8 mouse cellular contexts compared by ENCODE assay signal in genomic region chr2:130906584-130907315, GRCm38 (mm10). TPM values are rescaled to one million over a fixed set of nuclear protein-coding genes. Genes with fewer than 3 reads are reported as not detected.
DNase-seq lines count a peak whose midpoint lies in the region; ATAC-seq and TF ChIP-seq lines count a peak whose summit lies in the region.

No protein-coding gene starts in this region.

- peaks cover 36% of the 10 kb centered on the region for H3K79me2 ChIP-seq in myocyte (ENCODE audit: control insufficient read depth, insufficient read depth)

- H3K27me3 ChIP-seq in kidney, embryonic 14.5 days (ENCODE audit: control insufficient read depth, insufficient read depth, low read length) = no peaks in the 10 kb centered on the region
- H3K27me3 ChIP-seq in embryonic facial prominence, embryonic 11.5 days (ENCODE audit: control insufficient read depth, insufficient read depth, low read length) = no peaks in the 10 kb centered on the region
- no peaks in the 10 kb centered on the region for H3K27me3 ChIP-seq in heart, embryonic 15.5 days
- H3K27me3 ChIP-seq in limb, embryonic 12.5 days = no peaks in the 10 kb centered on the region
- H3K27me3 ChIP-seq in myocyte (ENCODE audit: control insufficient read depth, insufficient read depth, insufficient read length) = no peaks in the 10 kb centered on the region

- no peak for DNase-seq in kidney, postnatal 4 days
- peak; percentile 21 for DNase-seq in ES-CJ7 (ENCODE audit: low read depth, low spot score)
- DNase-seq in embryonic facial prominence, embryonic 11.5 days (ENCODE audit: low spot score) = peak; percentile 6
- DNase-seq in urinary bladder, postnatal 14 days (ENCODE audit: low spot score) = no peak

- peaks cover 10% of the 10 kb centered on the region for H3K4me1 ChIP-seq in kidney, embryonic 14.5 days (ENCODE audit: control insufficient read depth, insufficient read depth, low read length)
- no peaks in the 10 kb centered on the region for H3K4me1 ChIP-seq in embryonic facial prominence, embryonic 11.5 days (ENCODE audit: control insufficient read depth, insufficient read depth, low read length)
- peaks cover 16% of the 10 kb centered on the region for H3K4me1 ChIP-seq in heart, embryonic 15.5 days (replicated peaks)
- peaks cover 21% of the 10 kb centered on the region for H3K4me1 ChIP-seq in limb, embryonic 12.5 days (replicated peaks)

- H3K27ac ChIP-seq in kidney, embryonic 14.5 days (ENCODE audit: low read depth, low read length) = 0 out of 2 replicates have a peak overlapping the region, but pooled peaks have one; percentile 6
- peak overlapping the region; percentile 35; the same call in 1 of the 2 replicates for H3K27ac ChIP-seq in embryonic facial prominence, embryonic 11.5 days (replicated peaks; ENCODE audit: low read depth, low read length)
- peak overlapping the region; percentile 83 for H3K27ac ChIP-seq in heart, embryonic 15.5 days
- peak overlapping the region; percentile 60 for H3K27ac ChIP-seq in limb, embryonic 12.5 days

- H3K9me3 ChIP-seq in kidney, embryonic 14.5 days (ENCODE audit: control insufficient read depth, low read length) = no peaks in the 10 kb centered on the region
- H3K9me3 ChIP-seq in embryonic facial prominence, embryonic 11.5 days (replicated peaks; ENCODE audit: control insufficient read depth, low read length) = no peaks in the 10 kb centered on the region
- H3K9me3 ChIP-seq in heart, embryonic 15.5 days (replicated peaks) = no peaks in the 10 kb centered on the region
- H3K9me3 ChIP-seq in limb, embryonic 12.5 days = no peaks in the 10 kb centered on the region

- H3K4me3 ChIP-seq in kidney, embryonic 14.5 days (ENCODE audit: low read length) = peak overlapping the region; percentile 100
- H3K4me3 ChIP-seq in embryonic facial prominence, embryonic 11.5 days (ENCODE audit: low read depth, low read length) = peak overlapping the region; percentile 99
- H3K4me3 ChIP-seq in heart, embryonic 15.5 days = peak overlapping the region; percentile 100
- peak overlapping the region; percentile 100 for H3K4me3 ChIP-seq in limb, embryonic 12.5 days (replicated peaks)
- H3K4me3 ChIP-seq in myocyte = peak overlapping the region; percentile 67

- 1% methylated on average over 40 of the region's 58 CpGs for WGBS in kidney, embryonic 14.5 days
- under 1% methylated on average over 50 of the region's 58 CpGs for WGBS in embryonic facial prominence, embryonic 11.5 days
- WGBS in heart, embryonic 15.5 days = under 1% methylated on average over 49 of the region's 58 CpGs
- WGBS in limb, embryonic 12.5 days = under 1% methylated on average over 49 of the region's 58 CpGs

- peak overlapping the region; percentile 83 for H3K4me2 ChIP-seq in kidney, embryonic 14.5 days (replicated peaks; ENCODE audit: low read depth, low read length)
- H3K4me2 ChIP-seq in embryonic facial prominence, embryonic 11.5 days (ENCODE audit: low read depth, low read length) = peak overlapping the region; percentile 92
- peak overlapping the region; percentile 90 for H3K4me2 ChIP-seq in heart, embryonic 15.5 days
- H3K4me2 ChIP-seq in limb, embryonic 12.5 days = peak overlapping the region; percentile 91
- peak overlapping the region; percentile 86 for H3K4me2 ChIP-seq in myocyte (ENCODE audit: low read depth)

- peak overlapping the region; percentile 96 for H3ac ChIP-seq in myocyte (ENCODE audit: control insufficient read depth, insufficient read length)

- H3K9ac ChIP-seq in kidney, embryonic 14.5 days (ENCODE audit: low read depth, low read length) = peak overlapping the region; percentile 88
- H3K9ac ChIP-seq in embryonic facial prominence, embryonic 11.5 days (replicated peaks; ENCODE audit: low read length) = peak overlapping the region; percentile 88
- H3K9ac ChIP-seq in heart, embryonic 15.5 days = peak overlapping the region; percentile 97
- peak overlapping the region; percentile 93 for H3K9ac ChIP-seq in limb, embryonic 12.5 days (replicated peaks)

- ATAC-seq in kidney, embryonic 14.5 days (ENCODE audit: low FRiP score, low TSS enrichment) = peak; percentile 47; the same call in 1 of the 2 replicates
- ATAC-seq in embryonic facial prominence, embryonic 11.5 days (replicated peaks; ENCODE audit: insufficient number of reproducible peaks, low FRiP score, low TSS enrichment, low read depth) = peak; percentile 48; the same call in 1 of the 2 replicates
- ATAC-seq in heart, embryonic 15.5 days (replicated peaks; ENCODE audit: insufficient number of reproducible peaks, insufficient read depth, low FRiP score, low read depth) = peak; percentile 23
- peak; percentile 49; the same call in 1 of the 2 replicates for ATAC-seq in limb, embryonic 12.5 days (ENCODE audit: insufficient number of reproducible peaks, insufficient read depth, low FRiP score, low TSS enrichment, low read depth)

- TF ChIP-seq POLR2A in myocyte (IDR thresholded peaks at IDR 0.05; ENCODE audit: insufficient read length, low read depth) = no peak

- H3K36me3 ChIP-seq in kidney, embryonic 14.5 days (ENCODE audit: control insufficient read depth, insufficient read depth, low read length) = 0 out of 2 replicates have a peak, but pooled peaks cover 4% of the 10 kb centered on the region
- no peaks in the 10 kb centered on the region for H3K36me3 ChIP-seq in embryonic facial prominence, embryonic 11.5 days (replicated peaks; ENCODE audit: control insufficient read depth, insufficient read depth, low read depth, low read length)
- H3K36me3 ChIP-seq in heart, embryonic 15.5 days = no peaks in the 10 kb centered on the region
- no peaks in the 10 kb centered on the region; the same call in 1 of the 2 replicates for H3K36me3 ChIP-seq in limb, embryonic 12.5 days
- no peaks in the 10 kb centered on the region for H3K36me3 ChIP-seq in myocyte (ENCODE audit: control insufficient read depth, insufficient read depth)

TF ChIP-seq in myocyte, 11 proteins besides CTCF, POLR2A, EP300 and RAD21:
- TF ChIP-seq CEBPB (IDR thresholded peaks at IDR 0.05; ENCODE audit: insufficient read depth, poor library complexity, severe bottlenecking) (no peak), TCF12 (IDR thresholded peaks at IDR 0.05; ENCODE audit: insufficient read depth, poor library complexity, severe bottlenecking) (no peak), MYOD1 (IDR thresholded peaks at IDR 0.05; ENCODE audit: control insufficient read depth in 1 of 3, insufficient read length in 2 of 3, low read depth in 2 of 3) (peak in 1 of 3 experiments; percentile 35), MYOG (IDR thresholded peaks at IDR 0.05; ENCODE audit: control insufficient read depth in 1 of 3, insufficient read depth in 1 of 3, insufficient read length in 2 of 3, low read depth in 2 of 3) (peak in 1 of 3 experiments; percentile 21), E2F4 (IDR thresholded peaks at IDR 0.05; ENCODE audit: insufficient read depth) (no peak), USF1 (IDR thresholded peaks at IDR 0.05; ENCODE audit: low read depth) (no peak), REST (IDR thresholded peaks at IDR 0.05; ENCODE audit: insufficient read depth, insufficient read length) (no peak), SRF (IDR thresholded peaks at IDR 0.05; ENCODE audit: control insufficient read depth, insufficient read length, low read depth) (no peak), TCF3 (IDR thresholded peaks at IDR 0.05; ENCODE audit: insufficient read length, low read depth) (no peak), MAX (IDR thresholded peaks at IDR 0.05; ENCODE audit: low read depth) (no peak)
TF ChIP-seq in myocyte: peak in this region for 2.

RNA-seq across cellular contexts. Expression of gene Atrn, which starts 0.5 kb away (rescaled TPM):
- polyA plus RNA-seq in kidney, embryonic 14.5 days (2014; fragmentation: Nextera tagmentation; extraction: Ambion mirVana) = 8.2 and 11.6 TPM in 2 replicates
- 8.4 and 8.7 TPM in 2 replicates for polyA plus RNA-seq in embryonic facial prominence, embryonic 11.5 days (2014; fragmentation: Nextera tagmentation; extraction: Ambion mirVana)
- polyA plus RNA-seq in heart, embryonic 15.5 days (2015; fragmentation: Nextera tagmentation; extraction: Ambion mirVana) = 4.0 and 5.5 TPM in 2 replicates
- 10.8 and 11.7 TPM in 2 replicates for polyA plus RNA-seq in limb, embryonic 12.5 days (2016; fragmentation: Nextera tagmentation; extraction: Ambion mirVana)
- 6.8 TPM for polyA plus RNA-seq in myocyte (2012; fragmentation: generic; extraction: Trizol)

RNA-seq across cellular contexts. Expression of gene 4930402H24Rik, which starts 0.5 kb away (rescaled TPM):
- 20.6 and 35.0 TPM in 2 replicates for polyA plus RNA-seq in kidney, embryonic 14.5 days (2014; fragmentation: Nextera tagmentation; extraction: Ambion mirVana)
- polyA plus RNA-seq in embryonic facial prominence, embryonic 11.5 days (2014; fragmentation: Nextera tagmentation; extraction: Ambion mirVana) = 31.3 TPM in 2 replicates
- polyA plus RNA-seq in heart, embryonic 15.5 days (2015; fragmentation: Nextera tagmentation; extraction: Ambion mirVana) = 49.2 and 50.9 TPM in 2 replicates
- 38.1 and 39.7 TPM in 2 replicates for polyA plus RNA-seq in limb, embryonic 12.5 days (2016; fragmentation: Nextera tagmentation; extraction: Ambion mirVana)
- 10.4 TPM for polyA plus RNA-seq in myocyte (2012; fragmentation: generic; extraction: Trizol)

Comparison
In these comparisons a context has a peak if more than half of its experiments do, and no peak if none do; other contexts are left out.
1. H3K27ac ChIP-seq: peak in every context shown above with its lines; median percentile 83 in heart, embryonic 15.5 days; 60 in limb, embryonic 12.5 days; 35 in embryonic facial prominence, embryonic 11.5 days; 6 in kidney, embryonic 14.5 days.
2. DNase-seq: peak in ES-CJ7 (single experiment) and embryonic facial prominence, embryonic 11.5 days (single experiment); none in kidney, postnatal 4 days (0 of 2) and urinary bladder, postnatal 14 days (single experiment).
3. Peak in every context shown above with its lines, with median percentiles within 50 percentile points of each other: ATAC-seq, H3K4me2 ChIP-seq, H3K4me3 ChIP-seq and H3K9ac ChIP-seq.